Comparison of ENCODE assay signal across 11 mouse cellular contexts in the genomic region with DNA sequence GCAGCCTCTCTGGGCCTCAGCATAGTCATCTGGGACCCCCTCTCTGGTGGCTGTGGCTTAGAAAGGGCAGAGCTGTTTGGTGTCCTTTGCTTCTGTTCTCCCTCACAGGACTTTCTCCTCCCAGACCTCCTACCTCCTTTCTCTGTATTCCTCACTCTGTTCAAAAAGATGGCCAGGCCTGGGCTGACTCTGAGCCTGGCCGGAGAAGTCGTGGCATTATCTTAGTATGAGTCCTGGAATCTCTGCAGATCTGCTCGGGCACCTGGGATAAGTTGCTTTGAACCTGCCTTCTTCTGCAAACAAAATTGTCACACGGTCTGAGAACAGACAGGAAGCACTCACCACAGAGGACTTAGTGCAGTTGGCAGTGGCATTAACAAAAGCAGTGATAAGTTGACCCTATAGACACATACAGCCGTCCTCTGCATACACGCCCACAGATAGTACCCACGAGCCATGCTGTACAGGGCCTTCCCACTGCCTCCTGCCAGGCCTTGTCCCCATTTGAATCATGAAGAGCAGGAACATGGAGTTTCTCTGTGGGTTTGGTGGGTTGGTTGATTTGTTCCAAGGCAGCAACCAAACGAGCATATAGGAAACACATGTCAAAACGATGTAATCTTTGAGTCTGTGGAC.
DNase-seq lines count a peak whose midpoint lies in the region; ATAC-seq and TF ChIP-seq lines count a peak whose summit lies in the region.
"Had no signal": no experiment of that assay in that cellular context is flagged by ENCODE, and none has a peak within 500 bp of the region (broad histone marks: within the 10 kb centered on the region; RNA-seq: fewer than 3 reads in every experiment).

No protein-coding gene starts in this region.

- H3K27me3 ChIP-seq in forebrain, embryonic 13.5 days, result 0 out of 2 replicates have a peak, but pooled peaks cover 2% of the 10 kb centered on the region
- H3K27me3 ChIP-seq in limb, embryonic 15.5 days, result no peaks in the 10 kb centered on the region
- H3K27me3 ChIP-seq in liver, postnatal 0 days (ENCODE audit: insufficient read depth, low read length), result no peaks in the 10 kb centered on the region

- TF ChIP-seq CTCF in left cerebral cortex, adult 2 months (IDR thresholded peaks at IDR 0.05), result no peak
- TF ChIP-seq CTCF in olfactory bulb, adult 2 months (IDR thresholded peaks at IDR 0.05; ENCODE audit: insufficient read depth, low read depth, low read length), result no peak
- no peak for TF ChIP-seq CTCF in liver, postnatal 0 days (IDR thresholded peaks at IDR 0.05; ENCODE audit: low read depth)

- H3K9ac ChIP-seq in forebrain, embryonic 13.5 days, result peak overlapping the region; percentile 46
- no peak overlapping the region for H3K9ac ChIP-seq in limb, embryonic 15.5 days
- no peak overlapping the region for H3K9ac ChIP-seq in liver, postnatal 0 days (replicated peaks)

- no peak for DNase-seq in left cerebral cortex, adult 2 months (ENCODE audit: extremely low spot score in 1 of 2, low spot score in 2 of 2)
- no peak for DNase-seq in left cerebral cortex, postnatal 25 days (ENCODE audit: low spot score in 2 of 2)
- no peak for DNase-seq in spleen, postnatal 10 days (ENCODE audit: low spot score in 2 of 2)
- DNase-seq in liver, postnatal 0 days, result no peak
- DNase-seq in thymus, postnatal 36 days, result no peak
- DNase-seq: heart, adult 18-20 months; thymus, postnatal 14 days had no signal

- peaks cover 31% of the 10 kb centered on the region for H3K36me3 ChIP-seq in forebrain, embryonic 13.5 days (ENCODE audit: poor library complexity, severe bottlenecking)
- peaks cover 5% of the 10 kb centered on the region; the same call in 1 of the 2 replicates for H3K36me3 ChIP-seq in limb, embryonic 15.5 days
- H3K36me3 ChIP-seq in liver, postnatal 0 days (replicated peaks; ENCODE audit: insufficient read depth, low read length), result peaks cover 5% of the 10 kb centered on the region; the same call in 1 of the 2 replicates

- no peaks in the 10 kb centered on the region for H3K9me3 ChIP-seq in forebrain, embryonic 13.5 days (replicated peaks)
- no peaks in the 10 kb centered on the region for H3K9me3 ChIP-seq in limb, embryonic 15.5 days
- no peaks in the 10 kb centered on the region for H3K9me3 ChIP-seq in liver, postnatal 0 days (ENCODE audit: low read length)
- H3K9me3 ChIP-seq: G1E had no signal

- no peak overlapping the region for H3K4me3 ChIP-seq in left cerebral cortex, adult 2 months
- H3K4me3 ChIP-seq in forebrain, embryonic 13.5 days, result no peak overlapping the region
- no peak overlapping the region for H3K4me3 ChIP-seq in limb, embryonic 15.5 days
- no peak overlapping the region for H3K4me3 ChIP-seq in olfactory bulb, adult 2 months (ENCODE audit: insufficient read depth, low read depth, low read length)
- H3K4me3 ChIP-seq in liver, postnatal 0 days (ENCODE audit: low read depth, low read length), result no peak overlapping the region

- TF ChIP-seq EP300 in liver, postnatal 0 days (IDR thresholded peaks at IDR 0.05; ENCODE audit: low read depth), result no peak

- peak overlapping the region; percentile 11; the same call in 1 of the 2 replicates for H3K27ac ChIP-seq in left cerebral cortex, adult 2 months
- peak overlapping the region; percentile 92 for H3K27ac ChIP-seq in forebrain, embryonic 13.5 days
- H3K27ac ChIP-seq in limb, embryonic 15.5 days, result peak overlapping the region; percentile 43
- H3K27ac ChIP-seq in olfactory bulb, adult 2 months (ENCODE audit: insufficient read depth, low read depth, low read length), result peak overlapping the region; percentile 72
- no peak overlapping the region for H3K27ac ChIP-seq in liver, postnatal 0 days (ENCODE audit: low read depth)

- intact Hi-C loops in left cerebral cortex, adult 2 months (cut with DNase I), result loop anchor here (5.0 kb wide), 1 partner anchor 192 kb away; a partner anchor contains a TSS
- intact Hi-C loops in left cerebral cortex, postnatal 25 days (cut with DNase I), result loop anchor here (2.0 kb wide), 1 partner anchor 193 kb away; a partner anchor contains a TSS

- no peak for TF ChIP-seq POLR2A in olfactory bulb, adult 2 months (IDR thresholded peaks at IDR 0.05; ENCODE audit: insufficient read depth, low read depth, low read length)

- 45% methylated on average over 9 of the region's 9 CpGs for WGBS in forebrain, embryonic 13.5 days
- 56% methylated on average over 9 of the region's 9 CpGs for WGBS in limb, embryonic 15.5 days
- WGBS in olfactory bulb, adult 2 months, result 50% methylated on average over 9 of the region's 9 CpGs
- 38% methylated on average over 9 of the region's 9 CpGs for WGBS in liver, postnatal 0 days (ENCODE audit: insufficient replicate concordance)

- ATAC-seq in forebrain, embryonic 13.5 days, result no peak
- ATAC-seq in limb, embryonic 15.5 days (ENCODE audit: insufficient number of reproducible peaks, low FRiP score, low TSS enrichment, low read depth), result no peak
- ATAC-seq in liver, postnatal 0 days, result no peak

- H3K4me2 ChIP-seq in forebrain, embryonic 13.5 days, result no peak overlapping the region
- no peak overlapping the region for H3K4me2 ChIP-seq in limb, embryonic 15.5 days
- H3K4me2 ChIP-seq in liver, postnatal 0 days (ENCODE audit: low read depth, low read length), result no peak overlapping the region

- peaks cover 70% of the 10 kb centered on the region for H3K4me1 ChIP-seq in forebrain, embryonic 13.5 days
- peaks cover 74% of the 10 kb centered on the region for H3K4me1 ChIP-seq in limb, embryonic 15.5 days
- H3K4me1 ChIP-seq in olfactory bulb, adult 2 months (ENCODE audit: control insufficient read depth, insufficient read depth, low read length), result peaks cover 50% of the 10 kb centered on the region
- no peaks in the 10 kb centered on the region for H3K4me1 ChIP-seq in liver, postnatal 0 days (ENCODE audit: insufficient read depth)
